Mouse (Mus musculus): ENCODE measurements around the gene Gm15448. TPM values are rescaled to one million over a fixed set of nuclear protein-coding genes. Genes with fewer than 3 reads are reported as not detected.

The Gm15448 gene
- polyA plus RNA-seq, 1 experiment from 2014 or later: 0.41 TPM

Other genes starting within 250 kb of the Gm15448 start
- 0.11 and 0.14 TPM in 2 replicates for gene Oscar, start 209.5 kb downstream of the Gm15448 start, polyA plus RNA-seq (2015; fragmentation: Nextera tagmentation; extraction: Ambion mirVana)
- 443 and 505 TPM in 2 replicates for gene Ndufa3, start 208.3 kb downstream of the Gm15448 start, polyA plus RNA-seq (2015; fragmentation: Nextera tagmentation; extraction: Ambion mirVana)
- gene Tfpt, start 195.8 kb downstream of the Gm15448 start, polyA plus RNA-seq (2015; fragmentation: Nextera tagmentation; extraction: Ambion mirVana): 16.3 and 16.7 TPM in 2 replicates
- 36.6 and 39.0 TPM in 2 replicates for gene Prpf31, start 195.7 kb downstream of the Gm15448 start, polyA plus RNA-seq (2015; fragmentation: Nextera tagmentation; extraction: Ambion mirVana)
- gene Cnot3, start 180.4 kb downstream of the Gm15448 start, polyA plus RNA-seq (2015; fragmentation: Nextera tagmentation; extraction: Ambion mirVana): 23.9 and 24.4 TPM in 2 replicates
- gene Leng1, start 159.8 kb downstream of the Gm15448 start, polyA plus RNA-seq (2015; fragmentation: Nextera tagmentation; extraction: Ambion mirVana): 16.0 and 16.4 TPM in 2 replicates
- gene Tmc4, start 148.1 kb downstream of the Gm15448 start, polyA plus RNA-seq (2015; fragmentation: Nextera tagmentation; extraction: Ambion mirVana): 60.3 and 69.0 TPM in 2 replicates
- 155 and 158 TPM in 2 replicates for gene Tsen34, start 132.8 kb downstream of the Gm15448 start, polyA plus RNA-seq (2015; fragmentation: Nextera tagmentation; extraction: Ambion mirVana)
- 39.1 and 43.8 TPM in 2 replicates for gene Mboat7, start 132.2 kb downstream of the Gm15448 start, polyA plus RNA-seq (2015; fragmentation: Nextera tagmentation; extraction: Ambion mirVana)
- 1,058 and 1,064 TPM in 2 replicates for gene Rps9, start 121.7 kb downstream of the Gm15448 start, polyA plus RNA-seq (2015; fragmentation: Nextera tagmentation; extraction: Ambion mirVana)
- gene Pirb, start 105.3 kb downstream of the Gm15448 start, polyA plus RNA-seq (2015; fragmentation: Nextera tagmentation; extraction: Ambion mirVana): 4.7 and 5.3 TPM in 2 replicates
- 2.2 and 2.4 TPM in 2 replicates for gene Pira2, start 19.4 kb upstream of the Gm15448 start, polyA plus RNA-seq (2015; fragmentation: Nextera tagmentation; extraction: Ambion mirVana)
- gene Gm14548, start 72.4 kb upstream of the Gm15448 start, polyA plus RNA-seq (2015; fragmentation: Nextera tagmentation; extraction: Ambion mirVana): 1.3 and 1.6 TPM in 2 replicates
- gene Lilra6, start 89.8 kb upstream of the Gm15448 start, polyA plus RNA-seq (2015; fragmentation: Nextera tagmentation; extraction: Ambion mirVana): 1.2 and 1.6 TPM in 2 replicates
- gene Lair1, start 237.5 kb upstream of the Gm15448 start, polyA plus RNA-seq (2015; fragmentation: Nextera tagmentation; extraction: Ambion mirVana): 2.1 and 2.2 TPM in 2 replicates

All from lung, postnatal 0 days (tissue).